Mouse (Mus musculus) granulocyte monocyte progenitor cell, adult 5-6 weeks (primary cell): Measurements from ENCODE around the gene Oas1f. TPM values are rescaled to one million over a fixed set of nuclear protein-coding genes. Genes with fewer than 3 reads are reported as not detected.
"Not testable (repeated sequence)": the region's sequence is repeated elsewhere in the genome, so short reads cannot be mapped to it uniquely, and the experiment has no call there.

Experiments
- ATAC-seq: replicated peaks from 2 replicates; pipeline ENCODE4 v1.8.0; 2016; ENCODE audit warnings: mild to moderate bottlenecking, moderate TSS enrichment, inconsistent platforms; ENCODE audit not compliant: poor library complexity, severe bottlenecking
- total RNA-seq, 2 experiments: library from RNA; stranded (forward) in 1 of 2; stranded (reverse) in 1 of 2; fragments of 200-712, 200-1000 nt in 1 of 2; fragments of >200 nt in 1 of 2; fragmentation: Nextera tagmentation in 1 of 2; gene quantifications; 2 replicates each; pipeline ENCODE4 v1.2.3; 2014 to 2017

The Oas1f gene
- not detected in 2 replicates for total RNA-seq (2014; fragmentation: Nextera tagmentation)
- not detected in 2 replicates for total RNA-seq (2017)

DNA sequence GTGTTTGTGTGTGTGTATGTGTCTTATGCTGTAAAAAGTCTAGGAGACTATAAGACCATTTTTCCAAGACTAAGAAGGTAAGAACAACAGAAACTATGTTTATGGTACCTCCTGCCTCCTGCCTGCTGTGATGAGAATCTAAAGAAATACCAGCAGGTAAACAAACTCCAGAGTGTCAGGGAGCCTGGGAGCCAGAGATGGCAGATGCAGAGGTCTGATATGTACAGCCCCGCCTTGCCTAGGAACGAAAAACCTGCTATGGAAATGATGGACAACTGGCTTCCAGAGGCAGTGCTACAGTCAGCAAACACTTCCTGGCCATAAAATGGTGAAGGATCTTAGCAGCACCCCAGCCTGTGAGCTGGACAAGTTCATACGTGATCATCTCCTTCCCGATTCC, at the start of gene Oas1f:
Oas1f (plus strand) TSS at position 301 of the 400 bp plus-strand sequence.
- ATAC-seq, result no peak

DNA sequence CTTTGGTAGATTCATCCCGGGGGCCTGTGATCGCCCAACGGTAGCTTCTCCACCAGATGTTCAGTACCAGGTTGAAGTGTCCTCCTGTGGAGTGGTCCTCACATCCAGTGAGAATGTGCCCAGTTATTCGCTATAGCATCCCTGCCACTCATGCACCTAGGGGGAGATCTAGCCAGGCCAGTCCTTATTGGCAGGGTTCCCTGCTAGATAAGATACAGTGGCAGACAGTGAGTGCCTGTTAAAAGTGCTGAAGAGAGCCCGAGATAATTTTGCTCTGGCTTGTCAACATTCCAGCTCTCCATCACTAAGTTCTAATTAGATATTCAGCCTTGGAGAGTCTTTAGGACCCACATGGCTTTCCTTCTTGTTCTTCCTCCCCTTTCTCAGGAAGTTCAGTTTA, 49.0 kb upstream of the Oas1f start:
- ATAC-seq, result not testable (repeated sequence)

DNA sequence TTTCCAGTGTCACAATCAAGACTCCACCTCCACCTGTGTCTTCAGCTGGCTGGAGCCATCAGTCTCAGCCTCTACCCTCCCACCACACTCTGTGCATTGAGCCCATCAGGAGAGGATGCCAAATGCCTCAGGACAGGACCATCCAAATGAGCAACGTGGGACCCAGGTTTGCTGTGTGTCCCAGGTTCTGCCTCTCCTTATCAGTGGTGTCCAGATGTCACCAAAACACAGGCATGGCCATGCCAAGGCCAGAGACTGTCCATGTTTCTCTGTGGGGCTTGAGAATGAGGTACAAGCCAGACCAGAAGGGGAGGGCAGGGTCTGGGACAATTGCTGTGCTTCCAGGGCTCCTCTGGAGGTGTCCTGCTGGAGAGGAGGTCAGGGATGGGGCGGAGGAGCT, 48.2 kb upstream of the Oas1f start:
- ATAC-seq, result not testable (repeated sequence)

DNA sequence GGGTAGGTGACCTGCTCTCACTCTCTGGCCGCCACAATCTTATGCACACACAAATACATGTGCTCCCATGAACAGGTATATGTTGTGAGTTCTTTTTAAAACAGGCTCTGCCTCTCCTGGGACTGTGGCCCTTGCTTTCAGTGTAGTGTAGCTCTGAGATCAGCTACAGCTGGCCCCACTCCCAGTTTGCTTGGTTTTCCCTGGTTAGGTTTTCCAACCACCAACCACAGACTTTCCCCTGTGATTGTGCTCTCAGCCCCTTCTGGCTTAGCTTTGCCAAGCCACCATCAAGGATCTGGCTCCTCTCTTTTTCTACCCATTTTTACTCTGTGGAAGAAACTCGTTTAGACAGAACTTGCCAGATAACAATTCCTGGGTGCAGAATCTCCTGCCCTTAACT, 43.6 kb upstream of the Oas1f start:
- ATAC-seq, result no peak

GRCm38 (mm10) chr5:120806458-120806857, 40.7 kb upstream of the Oas1f start:
- ATAC-seq, result peak; percentile 35; the same call in 1 of the 2 replicates

DNA sequence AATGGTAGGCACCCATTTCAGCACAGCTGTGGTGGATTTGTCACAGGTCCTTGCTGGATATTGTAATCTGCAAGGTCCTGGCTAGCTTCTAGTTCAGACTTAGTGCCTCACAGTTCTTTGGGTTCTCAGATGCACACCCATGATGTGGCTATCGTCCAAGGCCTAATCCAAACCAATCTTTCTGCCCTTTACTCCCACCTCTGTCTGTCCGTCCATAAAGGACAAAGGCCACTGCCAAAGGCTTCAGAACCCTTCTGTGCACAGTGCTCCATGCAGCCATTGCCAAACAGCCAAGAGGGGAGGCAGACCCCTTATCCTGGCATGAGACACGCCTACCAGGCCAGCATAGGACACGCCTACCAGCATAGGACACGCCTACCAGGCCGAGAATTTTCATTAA, 38.0 kb upstream of the Oas1f start:
- ATAC-seq, result no peak

- peak; percentile 88 for ATAC-seq
Observed at GRCm38 (mm10) chr5:120811951-120812819, 35.0 kb upstream of the Oas1f start, which contains the start of gene Oas1c. TSS of gene Oas1c (minus strand) at chr5:120812514.

DNA sequence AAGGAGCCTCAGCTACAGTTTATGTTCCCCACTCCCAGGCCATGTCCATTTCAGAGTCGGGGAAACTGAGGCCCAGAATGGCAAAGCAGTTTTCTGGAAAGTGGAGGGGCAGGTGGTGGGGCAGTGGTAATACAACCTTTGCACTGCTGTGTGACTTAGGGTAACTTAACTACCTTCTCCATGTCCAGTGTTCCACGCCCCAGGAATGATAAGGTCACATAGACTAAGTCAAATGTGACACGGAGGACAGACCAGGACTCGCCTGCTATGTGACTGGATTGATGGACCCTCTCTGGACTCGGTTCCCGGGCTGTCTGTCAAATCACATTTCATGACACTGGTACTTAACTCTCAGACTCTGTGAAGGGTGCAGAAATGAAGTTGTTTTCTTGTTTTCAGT, 34.1 kb upstream of the Oas1f start:
- no peak for ATAC-seq

DNA sequence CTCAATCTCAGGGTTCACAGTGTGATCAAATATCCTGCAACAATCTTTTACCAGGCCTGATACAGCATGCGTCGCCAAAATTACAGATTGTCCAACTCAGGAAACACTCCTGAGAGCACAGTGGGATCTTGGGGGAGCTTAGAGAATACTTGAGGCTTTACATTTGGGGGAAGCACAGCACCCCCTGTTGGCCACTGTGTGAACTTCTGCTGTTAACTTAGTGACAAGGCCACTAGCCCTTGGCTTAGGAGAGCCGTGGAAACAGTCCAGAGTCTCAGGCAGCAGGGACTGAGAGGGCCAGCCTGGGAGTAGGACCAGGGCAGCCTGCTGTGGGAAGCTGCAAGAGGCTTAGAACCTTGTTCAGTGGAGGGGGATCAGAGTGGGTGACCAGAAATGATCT, 31.2 kb upstream of the Oas1f start:
- ATAC-seq, result peak; percentile 35; the same call in 1 of the 2 replicates

GRCm38 (mm10) chr5:120818999-120819398, 28.2 kb upstream of the Oas1f start:
- ATAC-seq, result no peak

- peak; percentile 87 for ATAC-seq
Observed at GRCm38 (mm10) chr5:120831031-120831430, 16.1 kb upstream of the Oas1f start.

DNA sequence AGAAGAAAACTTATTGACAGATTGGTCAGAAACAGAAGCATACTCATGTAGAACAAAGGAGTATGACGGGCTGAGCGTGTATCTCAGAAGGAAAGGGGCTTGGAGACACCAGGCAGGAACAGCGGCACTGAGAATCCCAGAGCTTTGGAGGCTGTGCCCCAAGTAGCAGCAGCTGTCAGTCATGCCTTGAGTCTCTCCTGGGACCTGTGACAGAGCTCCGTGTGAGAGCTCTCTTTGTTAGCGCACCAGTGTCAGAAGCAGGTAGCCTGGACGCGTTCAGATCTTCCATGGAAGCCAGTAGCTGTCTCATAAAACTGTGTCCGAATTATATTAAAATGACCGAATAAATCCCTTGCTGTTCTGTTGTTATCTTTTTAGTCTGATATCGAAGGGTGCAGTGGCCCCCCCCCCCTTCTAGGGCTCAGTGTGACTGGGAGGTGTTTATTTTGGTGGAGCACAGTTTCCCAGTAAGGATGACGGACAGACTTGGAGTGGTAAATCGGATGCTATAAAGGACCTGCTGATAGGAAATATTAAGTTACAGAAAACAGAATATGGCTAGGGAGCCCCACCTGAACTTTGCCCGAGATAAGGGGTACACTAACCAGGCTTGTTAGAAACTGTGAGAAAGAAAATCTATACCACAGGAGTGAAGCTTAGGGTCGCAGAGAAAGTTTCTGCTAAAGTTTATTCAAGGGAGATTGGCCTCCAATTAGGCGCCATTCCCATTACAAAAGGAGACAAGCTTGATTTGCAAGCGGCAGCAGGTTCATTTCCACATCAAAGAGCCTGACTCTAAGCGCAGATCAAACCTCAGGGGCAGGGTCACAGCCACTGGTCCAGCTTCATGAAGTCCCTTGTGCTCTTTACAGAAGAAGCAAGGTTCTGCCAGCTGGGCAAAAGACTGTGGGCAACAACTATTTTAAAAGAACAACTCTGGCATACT, 13.6 kb upstream of the Oas1f start:
- ATAC-seq, result no peak

DNA sequence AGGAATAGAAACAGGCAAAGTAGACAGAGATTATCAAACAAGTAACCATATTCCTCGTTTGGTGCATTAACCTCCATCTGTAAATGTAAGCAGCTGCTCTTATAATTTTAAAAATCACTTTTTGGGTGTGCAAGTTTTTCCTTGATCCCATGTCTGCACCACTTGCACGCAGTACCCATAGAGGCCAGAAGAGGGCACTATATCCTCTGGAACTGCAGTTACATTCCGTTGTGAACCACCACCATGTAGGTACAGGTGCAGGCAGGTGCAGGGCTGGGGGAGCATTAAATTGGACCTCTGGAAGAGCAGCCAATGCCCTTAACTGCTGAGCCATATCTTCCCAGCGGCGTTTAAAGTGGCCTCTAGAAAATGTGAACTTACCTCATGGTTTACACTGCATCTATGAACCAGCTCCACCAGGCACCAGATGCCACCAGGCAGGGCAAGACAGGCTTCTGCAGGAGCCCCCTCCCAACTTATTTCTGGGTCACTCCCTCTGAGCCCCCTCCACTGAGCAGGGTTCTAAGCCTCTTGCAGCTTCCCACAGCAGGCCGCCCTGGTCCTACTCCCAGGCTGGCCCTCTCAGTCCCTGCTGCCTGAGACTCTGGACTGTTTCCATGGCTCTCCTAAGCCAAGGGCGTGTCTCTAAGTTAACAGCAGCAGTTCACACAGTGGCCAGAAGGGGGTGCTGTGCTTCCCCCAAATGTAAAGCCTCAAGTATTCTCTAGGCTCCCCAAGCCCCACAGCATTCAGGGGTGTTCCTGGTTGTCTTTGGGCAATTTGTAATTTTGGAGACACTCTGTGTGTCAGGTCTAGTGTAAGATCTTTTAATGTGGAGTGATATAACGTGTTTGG, 10.2 kb upstream of the Oas1f start:
- peak; percentile 61 for ATAC-seq

GRCm38 (mm10) chr5:120844713-120845112, 2.5 kb upstream of the Oas1f start:
- ATAC-seq, result no peak

GRCm38 (mm10) chr5:120849601-120850136, 2.5 kb downstream of the Oas1f start:
- peak; percentile 63 for ATAC-seq

GRCm38 (mm10) chr5:120859241-120859640, 12.1 kb downstream of the Oas1f start:
- ATAC-seq, result no peak

DNA sequence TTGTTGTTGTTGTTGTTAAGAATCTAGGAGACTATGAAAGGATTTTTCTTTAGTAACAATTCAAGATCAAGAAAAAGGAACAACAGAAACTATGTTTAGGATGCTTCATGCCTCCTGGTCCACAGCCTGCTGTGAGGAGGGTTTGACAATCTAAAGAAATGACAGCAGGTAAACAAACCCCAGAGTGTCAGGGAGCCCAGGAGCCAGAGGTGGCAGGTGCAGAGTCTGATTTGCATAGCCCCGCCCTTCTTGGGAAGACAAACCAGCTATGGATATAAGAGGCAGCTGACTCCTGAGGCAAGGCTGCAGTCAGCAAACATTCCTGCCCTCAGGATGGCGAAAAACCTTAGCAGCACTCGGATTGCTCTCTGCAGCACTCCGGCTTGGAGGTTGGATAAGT, 14.0 kb downstream of the Oas1f start, which contains the start of gene Oas1h:
Oas1h (plus strand) TSS at position 301 of the 400 bp plus-strand sequence.
- ATAC-seq, result no peak

DNA sequence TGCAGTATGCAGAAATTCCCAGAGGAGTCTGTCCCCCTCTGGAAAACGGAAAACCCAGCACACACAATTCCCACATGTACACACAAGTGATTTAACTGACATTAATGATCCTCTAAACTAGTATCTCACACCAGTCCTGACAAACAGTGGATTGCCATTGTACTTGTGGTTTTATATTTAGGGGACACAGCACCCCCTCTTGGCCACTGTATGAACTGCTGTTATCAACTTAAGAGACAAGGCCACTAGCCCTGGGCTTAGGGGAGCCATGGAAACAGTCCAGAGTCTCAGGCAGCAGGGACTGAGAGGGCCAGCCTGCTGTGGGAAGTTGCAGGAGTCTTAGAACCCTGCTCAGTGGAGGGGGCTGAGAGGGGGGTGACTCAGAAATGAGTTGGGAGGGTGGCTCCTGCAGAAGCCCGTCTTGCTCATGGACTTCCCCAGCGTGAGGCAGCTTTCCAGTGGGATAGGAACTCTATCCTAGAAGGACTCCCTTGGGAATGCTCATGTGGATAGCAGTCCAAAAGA, 18.2 kb downstream of the Oas1f start:
- ATAC-seq, result peak; percentile 46; the same call in 1 of the 2 replicates

DNA sequence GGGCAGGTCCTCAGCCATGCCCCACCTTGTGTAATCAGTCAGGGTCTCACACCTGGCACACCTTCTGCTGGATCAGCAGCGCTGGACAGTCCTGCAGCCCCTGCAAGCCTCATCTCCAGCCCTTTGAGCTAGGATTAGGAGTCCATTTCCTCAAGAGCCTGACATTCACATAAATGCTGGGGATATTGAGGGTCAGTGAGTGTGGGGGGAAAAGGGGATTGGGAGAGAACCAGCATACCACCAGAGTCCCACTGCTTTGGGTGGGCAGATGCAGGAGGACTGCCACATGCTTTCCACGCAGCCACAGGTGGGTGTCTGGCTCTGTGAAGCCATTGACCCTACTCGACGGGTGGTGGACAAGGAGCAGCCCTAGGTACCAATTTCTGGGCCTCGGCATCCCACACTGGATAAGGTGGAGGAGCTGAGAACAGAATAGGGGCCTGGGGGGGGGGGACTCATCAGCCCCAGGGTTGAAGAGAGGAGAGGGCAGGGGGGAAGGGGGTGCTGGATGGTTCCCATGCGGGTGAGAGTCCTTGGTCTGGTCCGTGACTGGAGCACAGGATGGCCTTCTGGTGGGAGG, 22.4 kb downstream of the Oas1f start:
- ATAC-seq, result no peak
